Mouse (Mus musculus) megakaryocyte, embryonic 14.5 days (primary cell): ENCODE measurements around the gene Cdc7. TPM values are rescaled to one million over a fixed set of nuclear protein-coding genes. Genes with fewer than 3 reads are reported as not detected.

Experiments used
- H3K27me3 ChIP-seq: replicated peaks from 2 replicates; pipeline ENCODE3; 2012; ENCODE audit warnings: inconsistent platforms
- H3K36me3 ChIP-seq: replicated peaks from 2 replicates; pipeline ENCODE3; 2012; ENCODE audit warnings: low read length, inconsistent platforms, mixed read lengths
- H3K4me1 ChIP-seq: 2 replicates; pipeline ENCODE4 v1.6.1; 2012; ENCODE audit warnings: inconsistent platforms
- H3K4me3 ChIP-seq: replicated peaks from 2 replicates; pipeline ENCODE3; 2012; ENCODE audit warnings: moderate library complexity, mild to moderate bottlenecking, inconsistent platforms
- H3K9me3 ChIP-seq: 2 replicates; pipeline ENCODE4 v1.6.1; 2012; ENCODE audit warnings: inconsistent platforms
- FLI1 ChIP-seq: IDR thresholded peaks from 2 replicates; pipeline ENCODE4 v1.6.1; 2012; ENCODE audit warnings: low read length, inconsistent platforms, mixed read lengths
- GATA1 ChIP-seq: IDR thresholded peaks from 3 replicates; pipeline ENCODE4 v1.6.1; 2012; ENCODE audit warnings: mixed read lengths, low read length, inconsistent platforms, borderline replicate concordance
- polyA plus RNA-seq: library from polyadenylated mRNA; stranded (reverse); fragments of >175 nt; gene quantifications from 2 replicates; pipeline ENCODE4 v1.2.3, GENCODE M21; 2012; ENCODE audit warnings: low replicate concordance; ENCODE audit not compliant: insufficient read depth

The Cdc7 gene
- polyA plus RNA-seq, 1 experiment = 0.92 TPM

DNA sequence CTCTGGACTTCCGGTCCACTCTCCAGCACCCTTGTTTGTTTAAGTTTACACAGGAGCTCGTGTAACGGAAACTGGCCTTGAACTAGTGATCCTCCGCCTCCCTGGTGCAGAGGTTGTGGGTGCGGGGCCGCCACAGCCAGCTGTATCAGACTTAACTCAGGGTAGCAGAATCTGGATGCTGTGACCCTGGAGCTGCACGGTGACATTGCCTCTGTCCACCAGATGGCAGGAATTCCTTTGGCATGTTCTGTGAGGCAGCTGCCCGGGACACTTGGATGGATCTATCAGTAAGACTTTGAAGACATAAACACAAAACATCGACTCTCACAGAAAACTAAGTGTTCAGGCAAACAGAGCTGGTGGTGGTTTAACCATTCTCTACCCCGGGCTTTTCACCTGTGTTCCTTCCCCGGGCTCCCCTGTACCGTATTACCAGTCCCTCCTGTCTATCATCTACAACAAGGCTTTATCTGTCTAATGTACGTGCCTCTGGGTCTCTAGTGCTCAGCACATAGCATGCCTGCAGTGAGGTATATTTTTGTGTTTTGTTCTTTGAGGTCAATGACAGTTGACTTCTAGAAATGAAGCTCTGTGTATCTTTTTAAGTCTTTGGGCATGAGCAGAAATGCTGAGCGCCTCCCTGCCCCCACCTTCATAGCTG, 26.6 kb downstream of the Cdc7 start:
- peak overlapping the region; percentile 59 for H3K4me3 ChIP-seq
- peaks cover 2% of the 10 kb centered on the region for H3K27me3 ChIP-seq
- peaks cover 12% of the 10 kb centered on the region for H3K36me3 ChIP-seq
- peaks cover 12% of the 10 kb centered on the region for H3K4me1 ChIP-seq
- no peaks in the 10 kb centered on the region for H3K9me3 ChIP-seq
- TF ChIP-seq FLI1 (no peak), GATA1 (no peak)

- peaks cover 6% of the 10 kb centered on the region for H3K36me3 ChIP-seq
- H3K27me3 ChIP-seq = peaks cover 2% of the 10 kb centered on the region
- H3K9me3 ChIP-seq = no peaks in the 10 kb centered on the region
- H3K4me3 ChIP-seq = no peak overlapping the region
- H3K4me1 ChIP-seq = peaks cover 16% of the 10 kb centered on the region
- no peak for TF ChIP-seq FLI1
- no peak for TF ChIP-seq GATA1
These were observed 27.3 kb downstream of the Cdc7 start for GRCm38 (mm10) chr5:106991300-106991929.

- H3K36me3 ChIP-seq = no peaks in the 10 kb centered on the region
- no peaks in the 10 kb centered on the region for H3K9me3 ChIP-seq
- peaks cover 16% of the 10 kb centered on the region for H3K4me1 ChIP-seq
- TF ChIP-seq GATA1 = no peak
- no peak for TF ChIP-seq FLI1
- no peak overlapping the region for H3K4me3 ChIP-seq
- H3K27me3 ChIP-seq = peaks cover 2% of the 10 kb centered on the region
These were observed 30.6 kb downstream of the Cdc7 start for GRCm38 (mm10) chr5:106994716-106995115.

- TF ChIP-seq FLI1 = no peak
- no peak for TF ChIP-seq GATA1
- peaks cover 10% of the 10 kb centered on the region for H3K4me1 ChIP-seq
- peaks cover 11% of the 10 kb centered on the region for H3K27me3 ChIP-seq
- H3K36me3 ChIP-seq = no peaks in the 10 kb centered on the region
- H3K9me3 ChIP-seq = no peaks in the 10 kb centered on the region
- H3K4me3 ChIP-seq = no peak overlapping the region
These were observed 31.9 kb downstream of the Cdc7 start for GRCm38 (mm10) chr5:106995886-106996538.

DNA sequence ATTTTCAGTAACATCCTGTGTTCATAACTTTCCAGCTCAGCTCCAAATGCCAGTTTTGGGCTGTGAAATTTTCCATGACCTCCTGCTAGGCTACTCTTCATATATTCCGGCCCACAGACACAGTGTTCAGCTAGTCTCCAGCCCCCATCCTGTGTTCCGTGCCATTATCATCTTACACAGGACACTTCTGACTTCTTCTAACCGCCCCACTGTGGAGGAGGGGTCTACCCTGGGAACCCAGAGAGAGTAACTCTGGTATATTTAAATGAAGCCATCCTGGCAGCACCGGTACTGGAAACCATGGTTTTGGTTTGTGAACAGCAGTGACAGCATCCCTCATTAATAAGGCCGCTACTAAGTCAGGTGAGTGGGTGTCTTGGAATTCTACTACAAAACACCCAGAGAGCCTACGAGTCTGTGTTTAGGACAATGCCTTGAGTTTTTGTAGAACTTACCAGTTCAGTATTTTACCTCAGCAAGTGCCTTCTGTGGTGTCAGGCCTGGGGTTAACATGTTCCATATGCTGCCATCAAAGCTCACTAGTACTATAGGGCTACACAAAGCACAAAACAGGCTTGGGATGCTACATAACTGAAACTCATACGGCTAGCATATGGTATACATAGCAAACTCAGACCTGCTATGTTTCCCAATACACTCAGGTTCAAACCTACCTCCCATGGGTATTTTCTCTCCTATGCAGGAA, 32.6 kb downstream of the Cdc7 start:
- H3K9me3 ChIP-seq = no peaks in the 10 kb centered on the region
- peaks cover 15% of the 10 kb centered on the region for H3K27me3 ChIP-seq
- H3K4me3 ChIP-seq = no peak overlapping the region
- H3K36me3 ChIP-seq = no peaks in the 10 kb centered on the region
- peaks cover 10% of the 10 kb centered on the region for H3K4me1 ChIP-seq
- TF ChIP-seq FLI1 (no peak), GATA1 (no peak)

- Histone ChIP-seq H3K36me3 (no peaks in the 10 kb centered on the region), H3K4me3 (no peak overlapping the region), H3K4me1 (peaks cover 8% of the 10 kb centered on the region), H3K9me3 (peaks cover 14% of the 10 kb centered on the region), H3K27me3 (peaks cover 13% of the 10 kb centered on the region)
- TF ChIP-seq GATA1 (no peak), FLI1 (no peak)
These were observed 37.4 kb downstream of the Cdc7 start for GRCm38 (mm10) chr5:107001396-107002090.

GRCm38 (mm10) chr5:107002091-107002416, 37.9 kb downstream of the Cdc7 start:
- Histone ChIP-seq H3K27me3 (peaks cover 13% of the 10 kb centered on the region), H3K4me1 (peaks cover 8% of the 10 kb centered on the region), H3K9me3 (peaks cover 16% of the 10 kb centered on the region), H3K4me3 (no peak overlapping the region), H3K36me3 (no peaks in the 10 kb centered on the region)
- no peak for TF ChIP-seq FLI1
- TF ChIP-seq GATA1 = no peak

- Histone ChIP-seq H3K9me3 (peaks cover 16% of the 10 kb centered on the region), H3K27me3 (peaks cover 11% of the 10 kb centered on the region), H3K4me3 (no peak overlapping the region), H3K36me3 (no peaks in the 10 kb centered on the region), H3K4me1 (peaks cover 25% of the 10 kb centered on the region)
- TF ChIP-seq GATA1 (no peak), FLI1 (no peak)
These were observed 45.6 kb downstream of the Cdc7 start for GRCm38 (mm10) chr5:107009721-107010120.

- TF ChIP-seq GATA1 (no peak), FLI1 (no peak)
- Histone ChIP-seq H3K9me3 (peaks cover 12% of the 10 kb centered on the region), H3K4me1 (peaks cover 31% of the 10 kb centered on the region), H3K27me3 (peaks cover 15% of the 10 kb centered on the region), H3K4me3 (no peak overlapping the region), H3K36me3 (no peaks in the 10 kb centered on the region)
These were observed 46.2 kb downstream of the Cdc7 start for GRCm38 (mm10) chr5:107010300-107010699.
